Mouse (Mus musculus): ENCODE measurements around the gene Itga2. TPM values are rescaled to one million over a fixed set of nuclear protein-coding genes. Genes with fewer than 3 reads are reported as not detected.

Gene Itga2
- polyA plus RNA-seq, 1 experiment from 2014 or later = 3.7 TPM

Other genes with a start within 250 kb of the Itga2 start
- 72.7 and 76.7 TPM in 2 replicates for gene Mocs2, start 113.9 kb downstream of the Itga2 start, polyA plus RNA-seq (2014; fragmentation: Nextera tagmentation; extraction: Ambion mirVana)
- gene Pelo, start 158.1 kb upstream of the Itga2 start, polyA plus RNA-seq (2014; fragmentation: Nextera tagmentation; extraction: Ambion mirVana) = 7.0 and 8.8 TPM in 2 replicates
- gene Gm49395, start 169.8 kb upstream of the Itga2 start, polyA plus RNA-seq (2014; fragmentation: Nextera tagmentation; extraction: Ambion mirVana) = 5.7 and 9.3 TPM in 2 replicates
- 10.0 and 21.0 TPM in 2 replicates for gene Itga1, start 169.9 kb upstream of the Itga2 start, polyA plus RNA-seq (2014; fragmentation: Nextera tagmentation; extraction: Ambion mirVana)

All from kidney, embryonic 14.5 days (tissue).